Mouse (Mus musculus) spleen, postnatal 4 days (tissue): ENCODE measurements around the gene Aldh3a1.

ENCODE experiments used
- DNase-seq, 2 experiments: peaks; one replicate each; pipeline ENCODE4 v3.0.0; 2022; ENCODE audit warnings: low spot score in 2 of 2

Aldh3a1 gene

DNA sequence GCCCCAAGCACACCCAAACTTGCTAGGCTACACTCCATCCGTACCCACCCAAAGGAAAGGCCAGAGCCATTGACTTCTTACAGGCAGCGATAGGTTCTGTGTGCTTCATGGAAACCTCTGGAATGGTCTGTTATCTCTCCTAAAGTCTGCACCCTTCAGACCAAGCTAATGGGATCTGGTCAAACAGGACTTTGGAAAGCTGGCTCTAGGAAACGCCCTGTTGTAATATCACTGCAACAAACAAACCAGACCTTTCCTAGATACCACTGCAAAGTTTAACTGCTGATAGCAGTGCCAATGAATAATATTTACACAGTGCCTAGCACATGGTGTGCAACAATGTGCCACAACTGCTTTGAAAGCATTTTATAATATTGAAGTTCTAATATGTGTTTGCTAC lies 28.7 kb downstream of the Aldh3a1 start:
- DNase-seq = no peak

DNA sequence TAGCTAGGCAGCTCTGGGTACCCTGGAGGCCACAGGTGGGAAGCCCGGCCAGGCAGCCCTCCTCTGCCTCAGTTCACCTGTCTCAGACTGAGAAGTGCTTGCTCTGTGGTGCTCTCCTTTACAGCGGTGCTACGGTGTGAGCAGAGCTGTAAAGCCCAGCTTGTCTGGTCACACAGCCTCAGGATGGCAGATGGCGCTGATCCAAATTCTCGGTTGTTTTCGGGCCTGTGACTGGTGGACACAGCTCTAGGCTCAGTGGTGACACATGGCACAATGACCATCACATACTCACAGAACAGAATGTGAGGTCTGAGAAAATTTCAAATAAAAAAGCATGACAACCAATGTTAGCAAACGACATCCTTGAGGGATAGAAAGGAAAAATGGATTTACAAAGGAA lies 37.1 kb downstream of the Aldh3a1 start:
- no peak for DNase-seq

DNA sequence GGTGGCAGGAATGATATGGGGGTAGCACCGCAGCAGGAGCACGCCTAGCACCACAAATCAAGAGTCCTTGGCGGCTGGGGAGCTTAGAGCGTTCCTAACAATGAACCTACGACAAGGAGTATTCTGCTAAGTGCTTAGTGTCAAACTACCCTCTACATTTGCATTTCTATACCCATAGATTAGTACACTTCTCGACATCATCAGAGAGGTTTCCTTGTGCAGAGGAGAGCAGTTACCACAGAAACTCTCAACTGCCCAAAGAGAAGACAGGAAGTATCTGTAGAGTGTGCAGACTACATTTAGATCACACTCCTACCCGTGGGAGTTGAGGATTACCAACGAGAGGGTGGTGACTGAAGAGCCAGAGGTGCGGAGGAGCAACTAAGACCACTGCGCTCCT lies 44.4 kb downstream of the Aldh3a1 start:
- DNase-seq = no peak

DNA sequence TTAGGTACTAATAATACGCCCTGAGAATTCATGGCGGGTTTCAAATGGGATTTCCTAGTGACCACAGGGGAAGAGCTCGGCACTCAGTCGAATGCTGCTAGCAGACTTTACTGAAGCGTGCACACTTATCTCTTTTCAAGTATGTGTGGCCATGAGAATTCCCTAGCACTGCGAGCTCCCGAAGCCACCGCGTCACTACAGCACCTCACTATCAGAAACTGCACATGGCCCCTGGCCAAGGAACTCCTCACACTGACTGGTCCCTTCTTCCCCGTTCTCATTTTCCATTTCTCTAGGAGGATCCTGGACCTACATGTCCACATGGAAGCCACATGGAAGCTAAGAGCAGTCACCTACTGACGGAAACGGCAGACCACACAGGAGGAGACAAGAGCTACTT lies 45.5 kb downstream of the Aldh3a1 start:
- no peak for DNase-seq

DNA sequence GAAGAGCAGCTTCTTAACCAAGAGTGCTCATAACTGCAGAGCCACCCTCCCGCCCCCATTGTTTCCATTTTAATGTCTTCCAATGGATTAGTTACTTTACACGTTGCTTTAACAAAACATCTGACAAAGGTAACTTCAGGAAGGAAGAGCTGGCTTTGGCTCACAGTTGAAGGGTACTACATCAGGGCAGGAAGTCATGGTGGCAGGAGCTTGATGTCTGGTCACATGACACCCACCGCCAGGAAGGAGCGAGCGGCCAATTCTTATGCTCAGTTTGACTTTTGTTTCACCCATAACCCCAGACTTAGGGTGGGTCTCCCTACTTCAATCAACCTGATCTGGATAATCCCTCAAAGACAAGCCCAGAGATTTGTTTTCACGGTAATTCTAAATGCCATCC lies 51.8 kb downstream of the Aldh3a1 start:
- no peak for DNase-seq

DNA sequence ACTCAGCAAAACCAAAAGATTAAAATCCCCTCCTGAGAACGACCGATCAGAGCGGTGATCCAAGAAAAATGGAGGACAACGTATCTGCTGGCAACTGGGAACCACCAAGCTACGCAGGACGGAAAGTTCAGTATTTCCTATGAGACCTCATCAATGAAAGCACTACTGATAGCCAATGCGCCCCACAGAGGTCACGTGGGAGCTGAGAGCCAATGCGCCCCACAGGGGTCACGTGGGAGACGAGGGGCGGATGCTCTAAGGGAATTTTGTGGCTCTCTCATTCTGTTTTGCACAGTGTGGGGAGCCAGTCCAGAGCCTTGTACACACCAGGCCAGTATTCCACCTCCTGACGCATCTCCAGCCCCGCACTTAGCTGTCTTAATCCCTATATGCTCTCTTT lies 55.2 kb downstream of the Aldh3a1 start:
- DNase-seq = no peak

DNA sequence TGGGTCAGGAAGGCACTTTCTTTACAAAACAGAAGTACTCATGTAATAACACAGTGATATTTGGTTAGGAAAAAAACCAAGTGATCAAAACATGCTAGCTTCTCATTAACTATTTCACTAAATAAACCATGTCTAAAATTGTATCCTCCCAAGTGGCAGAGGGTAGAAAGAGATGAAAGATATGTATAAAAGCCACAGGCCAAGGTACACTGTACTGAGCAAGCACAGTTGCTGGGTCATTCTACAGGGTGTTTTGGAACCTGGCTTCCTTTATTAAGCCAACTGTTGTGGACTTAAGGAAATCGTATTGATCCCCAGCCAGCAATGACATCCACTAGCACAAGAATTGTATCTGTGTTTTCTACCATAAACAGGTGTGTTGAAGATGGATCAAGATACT lies 56.5 kb downstream of the Aldh3a1 start:
- DNase-seq = no peak

DNA sequence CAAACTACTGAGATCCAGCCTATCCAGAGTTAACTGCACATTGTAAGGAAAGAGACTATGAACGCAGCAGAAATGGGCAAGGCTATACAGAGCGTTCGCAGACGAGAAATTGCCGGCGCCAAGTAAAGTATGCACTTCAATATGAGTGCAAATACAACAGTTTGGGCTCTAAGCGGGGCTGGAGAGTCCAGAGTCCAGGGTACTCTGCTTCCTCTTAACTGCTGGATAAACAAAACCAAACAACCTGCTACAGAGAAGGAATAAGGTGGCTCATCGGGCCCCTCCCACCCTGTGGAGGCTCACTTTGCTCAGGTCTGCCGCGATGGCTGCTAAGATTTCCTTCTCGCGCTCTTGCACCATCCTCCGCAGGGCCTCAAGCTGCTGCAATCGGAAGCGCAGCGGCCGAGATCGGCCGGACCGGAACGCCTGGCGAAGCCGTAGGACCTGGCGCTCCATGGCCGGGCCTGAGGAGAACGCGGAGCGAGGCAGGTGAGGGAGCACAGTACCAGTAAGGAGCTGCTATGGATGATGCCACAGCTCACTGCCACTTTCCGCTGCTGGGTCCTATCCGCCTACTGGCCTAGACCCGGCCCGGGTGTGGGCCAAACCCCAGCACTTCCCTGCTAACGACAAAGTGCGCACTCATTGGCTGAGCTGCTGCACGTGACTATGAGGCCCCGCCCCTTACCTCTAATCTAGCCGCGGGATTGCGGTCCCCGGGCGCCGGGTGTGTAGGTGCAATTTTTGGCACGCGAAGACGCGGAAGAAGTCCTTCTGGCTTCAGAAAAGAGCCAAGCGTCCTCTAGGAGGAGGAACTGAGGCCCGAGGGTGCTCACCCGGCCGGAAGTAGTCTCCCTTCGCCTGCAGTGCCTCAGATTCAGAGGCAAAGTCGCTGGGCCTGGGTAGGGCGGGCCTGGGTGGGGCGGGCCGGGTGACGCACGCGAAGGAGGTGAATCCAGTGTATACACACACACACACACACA lies 59.5 kb downstream of the Aldh3a1 start, which contains the start of gene Aldh3a2:
Gene Aldh3a2, minus strand, starts transcription at position 914 of the 983 bp plus-strand sequence.
- DNase-seq = peak; percentile 94 to 97
